Comparison of ENCODE assay signal across 14 mouse cellular contexts in genomic region chr13:94293911-94294310, GRCm38 (mm10).
"Had no signal": no experiment of that assay in that cellular context is flagged by ENCODE, and none has a peak within 500 bp of the region (broad histone marks: within the 10 kb centered on the region; RNA-seq: fewer than 3 reads in every experiment).

No protein-coding gene starts in this region.

- H3K9me3 ChIP-seq: limb, embryonic 10.5 days; limb, embryonic 13.5 days; liver, embryonic 13.5 days had no signal

- H3K4me3 ChIP-seq: layer of hippocampus, adult 2 months; limb, embryonic 10.5 days; limb, embryonic 13.5 days; liver, embryonic 13.5 days had no signal

- DNase-seq: kidney, postnatal 25 days; layer of hippocampus, adult 9-11 months; liver, embryonic 13.5 days; lung, adult 2 months; lung, postnatal 14 days; lung, postnatal 4 days; midbrain, embryonic 14.5 days; thymus, postnatal 25 days had no signal

- H3K4me1 ChIP-seq: limb, embryonic 13.5 days; liver, embryonic 13.5 days had no signal

- H3K4me2 ChIP-seq: limb, embryonic 13.5 days; liver, embryonic 13.5 days; midbrain, embryonic 11.5 days had no signal

- H3K36me3 ChIP-seq: limb, embryonic 10.5 days; limb, embryonic 13.5 days; liver, embryonic 13.5 days had no signal

- H3K9ac ChIP-seq: limb, embryonic 13.5 days; liver, embryonic 13.5 days had no signal

- H3K27me3 ChIP-seq: limb, embryonic 13.5 days had no signal

- H3K27ac ChIP-seq: kidney, postnatal 0 days; layer of hippocampus, adult 2 months; limb, embryonic 10.5 days; limb, embryonic 13.5 days; liver, embryonic 13.5 days; stomach, postnatal 0 days had no signal
